In genomic region chr11:3539111-3539825, GRCm38 (mm10) we compare ENCODE assay signal across 7 mouse cellular contexts. TPM values are rescaled to one million over a fixed set of nuclear protein-coding genes. Genes with fewer than 3 reads are reported as not detected.
DNase-seq lines count a peak whose midpoint lies in the region; ATAC-seq lines count a peak whose summit lies in the region.

No protein-coding gene starts in this region.

- no peaks in the 10 kb centered on the region; the same call in 1 of the 2 replicates for H3K36me3 ChIP-seq in intestine, embryonic 15.5 days
- peaks cover 3% of the 10 kb centered on the region; the same call in 1 of the 2 replicates for H3K36me3 ChIP-seq in midbrain, embryonic 10.5 days

- no peaks in the 10 kb centered on the region for H3K27me3 ChIP-seq in intestine, embryonic 15.5 days (replicated peaks)
- peaks cover 13% of the 10 kb centered on the region for H3K27me3 ChIP-seq in midbrain, embryonic 10.5 days (ENCODE audit: low read depth, poor library complexity, severe bottlenecking)

- H3K9me3 ChIP-seq in intestine, embryonic 15.5 days = no peaks in the 10 kb centered on the region
- H3K9me3 ChIP-seq in midbrain, embryonic 10.5 days (replicated peaks) = peaks cover under 1% of the 10 kb centered on the region; the same call in 1 of the 2 replicates

- peaks cover 33% of the 10 kb centered on the region for H3K4me1 ChIP-seq in intestine, embryonic 15.5 days (replicated peaks)
- H3K4me1 ChIP-seq in midbrain, embryonic 10.5 days = peaks cover 43% of the 10 kb centered on the region

- peak overlapping the region; percentile 90 for H3K4me2 ChIP-seq in intestine, embryonic 15.5 days (replicated peaks)

- 3% methylated on average over 33 of the region's 33 CpGs for WGBS in intestine, embryonic 15.5 days
- WGBS in midbrain, embryonic 10.5 days = 5% methylated on average over 33 of the region's 33 CpGs

- H3K9ac ChIP-seq in intestine, embryonic 15.5 days = peak overlapping the region; percentile 45

- H3K4me3 ChIP-seq in intestine, embryonic 15.5 days (replicated peaks) = peak overlapping the region; percentile 40
- H3K4me3 ChIP-seq in midbrain, embryonic 10.5 days = peak overlapping the region; percentile 73

- H3K27ac ChIP-seq in intestine, embryonic 15.5 days = no peak overlapping the region
- H3K27ac ChIP-seq in midbrain, embryonic 10.5 days (replicated peaks) = peak overlapping the region; percentile 87

- intact Hi-C loops in left cerebral cortex, postnatal 25 days (cut with DNase I) = loop anchor here (5.0 kb wide), 3 partner anchors 108 to 263 kb away; partner anchors contain the start of gene Morc2a

- peak; percentile 83 to 85 for DNase-seq in adrenal gland, adult 18-20 months (ENCODE audit: low spot score in 2 of 2)
- DNase-seq in embryo, embryonic 11 days = peak; percentile 97
- DNase-seq in gastrocnemius, postnatal 25 days = peak; percentile 94
- DNase-seq in left cerebral cortex, postnatal 25 days (ENCODE audit: low spot score in 2 of 2) = peak; percentile 87 to 96
- peak; percentile 91 for DNase-seq in midbrain, embryonic 10.5 days (ENCODE audit: low spot score)
- DNase-seq in right cerebral cortex, postnatal 4 days = peak; percentile 69

- ATAC-seq in intestine, embryonic 15.5 days = peak; percentile 92

RNA-seq across cellular contexts. Expression of gene Smtn, which starts 1.1 kb away (rescaled TPM):
- 10 to 100 TPM; 43.8 to 52.3 TPM for total RNA-seq in adrenal gland, adult 18-20 months (2021)
- 10 to 100 TPM; 80.8 to 97.3 TPM for total RNA-seq in gastrocnemius, postnatal 25 days (2021)
- polyA plus RNA-seq in intestine, embryonic 15.5 days (2015; fragmentation: Nextera tagmentation; extraction: Ambion mirVana) = 78.3 and 79.6 TPM in 2 replicates
- 1 to 10 TPM; 6.6 to 8.5 TPM for total RNA-seq in left cerebral cortex, postnatal 25 days (2021)
- 40.2 and 45.4 TPM in 2 replicates for polyA plus RNA-seq in midbrain, embryonic 10.5 days (2016; fragmentation: Nextera tagmentation; extraction: Ambion mirVana)

RNA-seq across cellular contexts. Expression of gene Selenom, which starts 24.8 kb away (rescaled TPM):
- 10 to 100 TPM; 40.1 to 43.7 TPM for total RNA-seq in adrenal gland, adult 18-20 months (2021)
- total RNA-seq in gastrocnemius, postnatal 25 days (2021) = 10 to 100 TPM; 15.1 to 19.6 TPM
- 147 and 154 TPM in 2 replicates for polyA plus RNA-seq in intestine, embryonic 15.5 days (2015; fragmentation: Nextera tagmentation; extraction: Ambion mirVana)
- total RNA-seq in left cerebral cortex, postnatal 25 days (2021) = 100 to 1,000 TPM; 142 to 145 TPM
- 43.8 and 49.2 TPM in 2 replicates for polyA plus RNA-seq in midbrain, embryonic 10.5 days (2016; fragmentation: Nextera tagmentation; extraction: Ambion mirVana)

RNA-seq across cellular contexts. Expression of gene Inpp5j, which starts 34.6 kb away (rescaled TPM):
- under 1 TPM; 0.60 to 0.90 TPM for total RNA-seq in adrenal gland, adult 18-20 months (2021)
- 1 to 10 TPM; 5.6 TPM for total RNA-seq in gastrocnemius, postnatal 25 days (2021)
- polyA plus RNA-seq in intestine, embryonic 15.5 days (2015; fragmentation: Nextera tagmentation; extraction: Ambion mirVana) = 4.2 and 4.6 TPM in 2 replicates
- total RNA-seq in left cerebral cortex, postnatal 25 days (2021) = 10 to 100 TPM; 49.0 to 55.5 TPM
- 0.16 and 0.24 TPM in 2 replicates for polyA plus RNA-seq in midbrain, embryonic 10.5 days (2016; fragmentation: Nextera tagmentation; extraction: Ambion mirVana)

RNA-seq across cellular contexts. Expression of gene Pla2g3, which starts 51.2 kb away (rescaled TPM):
- under 1 TPM in 1 of 2 experiments, not detected in 1; 0.23 TPM for total RNA-seq in adrenal gland, adult 18-20 months (2021)
- not detected for total RNA-seq in gastrocnemius, postnatal 25 days (2021)
- 0.38 and 0.45 TPM in 2 replicates for polyA plus RNA-seq in intestine, embryonic 15.5 days (2015; fragmentation: Nextera tagmentation; extraction: Ambion mirVana)
- total RNA-seq in left cerebral cortex, postnatal 25 days (2021) = 1 to 10 TPM; 2.6 to 3.2 TPM
- 0.75 and 0.89 TPM in 2 replicates for polyA plus RNA-seq in midbrain, embryonic 10.5 days (2016; fragmentation: Nextera tagmentation; extraction: Ambion mirVana)

Comparison
In these comparisons a context has a peak if more than half of its experiments do, and no peak if none do; other contexts are left out.
1. RNA of gene Smtn, which starts 1.1 kb away (total RNA-seq): 80.8 to 97.3 TPM in gastrocnemius, postnatal 25 days and 43.8 to 52.3 TPM in adrenal gland, adult 18-20 months; 6.6 to 8.5 TPM in left cerebral cortex, postnatal 25 days; every median in the first group is over 4 times any median in the second.
2. RNA of gene Inpp5j, which starts 34.6 kb away (total RNA-seq): 49.0 to 55.5 TPM in left cerebral cortex, postnatal 25 days; 5.6 TPM in gastrocnemius, postnatal 25 days and 0.60 to 0.90 TPM in adrenal gland, adult 18-20 months; every median in the first group is over 4 times any median in the second.
3. Peak in every context shown above with its lines, with median percentiles within 50 percentile points of each other: DNase-seq.